Mouse (Mus musculus): ENCODE results near the gene Cd209a.
"Not testable (repeated sequence)": the region's sequence is repeated elsewhere in the genome, so short reads cannot be mapped to it uniquely, and the experiment has no call there.

The Cd209a gene

GRCm38 (mm10) chr8:3748761-3749160 is at the start of gene Cd209a:
Gene Cd209a (minus strand): TSS chr8:3748984.
- in situ Hi-C loops (cut with MboI, MseI): loop anchor here in 1 of 2 experiments (25.0 kb wide), 1 partner anchor 814 kb away; no protein-coding TSS in a partner anchor

GRCm38 (mm10) chr8:3768641-3769040 is 19.9 kb upstream of the Cd209a start:
- in situ Hi-C loops (cut with MboI, MseI): not testable (repeated sequence)

GRCm38 (mm10) chr8:3754261-3754850 is 5.6 kb upstream of the Cd209a start:
- in situ Hi-C loops (cut with MboI, MseI): no loop called here

GRCm38 (mm10) chr8:3736947-3737346 is 11.8 kb downstream of the Cd209a start:
- in situ Hi-C loops (cut with MboI, MseI): loop anchor here in 1 of 2 experiments (25.0 kb wide), 1 partner anchor 825 kb away; no protein-coding TSS in a partner anchor

GRCm38 (mm10) chr8:3735599-3735998 is 13.2 kb downstream of the Cd209a start:
- in situ Hi-C loops (cut with MboI, MseI): loop anchor here in 1 of 2 experiments (25.0 kb wide), 1 partner anchor 827 kb away; no protein-coding TSS in a partner anchor

GRCm38 (mm10) chr8:3734084-3734483 is 14.7 kb downstream of the Cd209a start:
- in situ Hi-C loops (cut with MboI, MseI): loop anchor here in 1 of 2 experiments (25.0 kb wide), 1 partner anchor 828 kb away; no protein-coding TSS in a partner anchor

GRCm38 (mm10) chr8:3721041-3721440 is 27.7 kb downstream of the Cd209a start:
- in situ Hi-C loops (cut with MboI, MseI): loop anchor here in 1 of 2 experiments (25.0 kb wide), 1 partner anchor 641 kb away; no protein-coding TSS in a partner anchor

- in situ Hi-C loops (cut with MboI, MseI): loop anchor here in 1 of 2 experiments (25.0 kb wide), 1 partner anchor 642 kb away; no protein-coding TSS in a partner anchor
These were observed 28.2 kb downstream of the Cd209a start, which contains the start of gene Clec4g for GRCm38 (mm10) chr8:3720551-3720950. Gene Clec4g (minus strand): TSS chr8:3720651.

- in situ Hi-C loops (cut with MboI, MseI): loop anchor here in 1 of 2 experiments (25.0 kb wide), 1 partner anchor 644 kb away; no protein-coding TSS in a partner anchor
These were observed 30.2 kb downstream of the Cd209a start for GRCm38 (mm10) chr8:3718559-3718958.

GRCm38 (mm10) chr8:3717321-3717954 is 31.3 kb downstream of the Cd209a start:
- in situ Hi-C loops (cut with MboI, MseI): loop anchor here in 1 of 2 experiments (25.0 kb wide), 1 partner anchor 645 kb away; no protein-coding TSS in a partner anchor

- in situ Hi-C loops (cut with MboI, MseI): loop anchor here in 1 of 2 experiments (25.0 kb wide), 1 partner anchor 651 kb away; no protein-coding TSS in a partner anchor
These were observed 37.1 kb downstream of the Cd209a start for GRCm38 (mm10) chr8:3711646-3712045.

GRCm38 (mm10) chr8:3710312-3710711 is 38.5 kb downstream of the Cd209a start:
- in situ Hi-C loops (cut with MboI, MseI): loop anchor here in 1 of 2 experiments (25.0 kb wide), 1 partner anchor 652 kb away; no protein-coding TSS in a partner anchor

GRCm38 (mm10) chr8:3707611-3708010 is 41.2 kb downstream of the Cd209a start:
- in situ Hi-C loops (cut with MboI, MseI): loop anchor here in 1 of 2 experiments (25.0 kb wide), 1 partner anchor 655 kb away; no protein-coding TSS in a partner anchor

GRCm38 (mm10) chr8:3705711-3706110 is 43.1 kb downstream of the Cd209a start:
- in situ Hi-C loops (cut with MboI, MseI): loop anchor here in 1 of 2 experiments (25.0 kb wide), 1 partner anchor 657 kb away; no protein-coding TSS in a partner anchor

GRCm38 (mm10) chr8:3701491-3701890 is 47.3 kb downstream of the Cd209a start:
- in situ Hi-C loops (cut with MboI, MseI): loop anchor here in 1 of 2 experiments (25.0 kb wide), 1 partner anchor 661 kb away; no protein-coding TSS in a partner anchor

GRCm38 (mm10) chr8:3694121-3694520 is 54.7 kb downstream of the Cd209a start, which contains the start of gene Fcer2a:
Gene Fcer2a (minus strand): TSS chr8:3694175.
- in situ Hi-C loops (cut with MboI, MseI): loop anchor here in 1 of 2 experiments (10.0 kb wide), 1 partner anchor 671 kb away; no protein-coding TSS in a partner anchor

Data from T-helper 17 cell (primary cell).